Mouse (Mus musculus) kidney, postnatal 0 days (tissue): ENCODE results near the gene Cdh13. TPM values are rescaled to one million over a fixed set of nuclear protein-coding genes. Genes with fewer than 3 reads are reported as not detected.

ENCODE experiments used
- ATAC-seq: fragments of 200-750 bp; cut with Nextera tagmentation; replicated peaks from 2 replicates; pipeline ENCODE4 v1.8.0; 2017; ENCODE audit warnings: low read depth, moderate number of reproducible peaks, moderate TSS enrichment, moderate library complexity; ENCODE audit not compliant: low FRiP score
- DNase-seq: peaks from one replicate; pipeline ENCODE4 v3.0.0-alpha.2; 2016; ENCODE audit warnings: low spot score
- H3K27ac ChIP-seq: fragments of 300-500 bp; sonication (generic); 2 replicates; pipeline ENCODE4 v1.5.1; 2014; ENCODE audit warnings: mild to moderate bottlenecking
- H3K27me3 ChIP-seq: fragments of 300-500 bp; sonication (generic); 2 replicates; pipeline ENCODE4 v1.6.1; 2014; ENCODE audit warnings: low read length, mixed read lengths; ENCODE audit not compliant: insufficient read depth
- H3K36me3 ChIP-seq: fragments of 300-500 bp; sonication (generic); 2 replicates; pipeline ENCODE4 v1.6.1; 2014; ENCODE audit warnings: low read length, mixed read lengths; ENCODE audit not compliant: insufficient read depth
- H3K4me1 ChIP-seq: fragments of 300-500 bp; sonication (generic); replicated peaks from 2 replicates; pipeline ENCODE4 v1.6.1; 2014; ENCODE audit warnings: antibody characterized with exemption, low read length, mixed read lengths; ENCODE audit not compliant: insufficient read depth
- H3K4me2 ChIP-seq: fragments of 300-500 bp; sonication (generic); 2 replicates; pipeline ENCODE4 v1.6.1; 2014; ENCODE audit warnings: mild to moderate bottlenecking, low read length, moderate library complexity, mixed read lengths
- H3K4me3 ChIP-seq: fragments of 300-500 bp; sonication (generic); replicated peaks from 2 replicates; pipeline ENCODE4 v1.5.1; 2014; ENCODE audit warnings: low read depth, low read length
- H3K9ac ChIP-seq: fragments of 300-500 bp; sonication (generic); 2 replicates; pipeline ENCODE4 v1.6.1; 2014; ENCODE audit warnings: low read depth, low read length
- H3K9me3 ChIP-seq: fragments of 300-500 bp; sonication (generic); replicated peaks from 2 replicates; pipeline ENCODE4 v1.6.1; 2016; ENCODE audit warnings: low read length, inconsistent platforms, mixed read lengths
- CTCF ChIP-seq: IDR thresholded peaks from 2 replicates; pipeline ENCODE4 v1.5.1; 2016; ENCODE audit warnings: antibody characterized with exemption, low read depth, mild to moderate bottlenecking, moderate library complexity
- WGBS: fragments of 180-500 bp; shearing (Covaris S2); extraction: QIAGEN DNeasy Blood & Tissue Kit; methylation state at CpG from one replicate; pipeline ENCODE4 v1.1.7; 2014; 5-methylcytosine and 5-hydroxymethylcytosine counted together
- polyA plus RNA-seq: library from polyadenylated mRNA; unstranded; fragments of >200 nt; fragmentation: Nextera tagmentation; extraction: Ambion mirVana; gene quantifications from 2 replicates; pipeline ENCODE4 v1.2.1, GENCODE M21; 2015

Cdh13 gene
- polyA plus RNA-seq, 1 experiment from 2014 or later: 3.9 TPM

GRCm38 (mm10) chr8:118263117-118263516 lies 20.4 kb upstream of the Cdh13 start:
- no peak overlapping the region for H3K27ac ChIP-seq
- no peaks in the 10 kb centered on the region for H3K9me3 ChIP-seq
- H3K4me1 ChIP-seq: no peaks in the 10 kb centered on the region
- TF ChIP-seq CTCF: no peak
- no peak for ATAC-seq
- 64% methylated on average over 4 of the region's 4 CpGs for WGBS
- H3K36me3 ChIP-seq: no peaks in the 10 kb centered on the region
- no peak overlapping the region for H3K9ac ChIP-seq
- no peak overlapping the region for H3K4me2 ChIP-seq
- H3K27me3 ChIP-seq: no peaks in the 10 kb centered on the region
- H3K4me3 ChIP-seq: no peak overlapping the region
- no peak for DNase-seq

GRCm38 (mm10) chr8:118270751-118271402 lies 12.7 kb upstream of the Cdh13 start:
- Histone ChIP-seq H3K4me1 (peaks cover 2% of the 10 kb centered on the region; the same call in 1 of the 2 replicates), H3K27me3 (no peaks in the 10 kb centered on the region), H3K9ac (no peak overlapping the region), H3K36me3 (no peaks in the 10 kb centered on the region), H3K9me3 (no peaks in the 10 kb centered on the region), H3K4me3 (no peak overlapping the region), H3K4me2 (no peak overlapping the region), H3K27ac (no peak overlapping the region)
- no peak for TF ChIP-seq CTCF
- no peak for DNase-seq
- ATAC-seq: no peak
- 35% methylated on average over 7 of the region's 7 CpGs for WGBS

- H3K9ac ChIP-seq: no peak overlapping the region
- no peaks in the 10 kb centered on the region for H3K36me3 ChIP-seq
- no peak overlapping the region for H3K4me3 ChIP-seq
- H3K4me2 ChIP-seq: no peak overlapping the region
- H3K4me1 ChIP-seq: peaks cover 2% of the 10 kb centered on the region; the same call in 1 of the 2 replicates
- no peaks in the 10 kb centered on the region for H3K27me3 ChIP-seq
- WGBS: 71% methylated on average over 1 of the region's 1 CpGs
- DNase-seq (no peak), ATAC-seq (no peak)
- no peaks in the 10 kb centered on the region for H3K9me3 ChIP-seq
- no peak overlapping the region for H3K27ac ChIP-seq
- TF ChIP-seq CTCF: no peak
These were observed 11.0 kb upstream of the Cdh13 start for GRCm38 (mm10) chr8:118272493-118272892.

- H3K9ac ChIP-seq: no peak overlapping the region
- DNase-seq: no peak
- no peak for TF ChIP-seq CTCF
- H3K27me3 ChIP-seq: no peaks in the 10 kb centered on the region
- H3K4me3 ChIP-seq: no peak overlapping the region
- H3K4me2 ChIP-seq: no peak overlapping the region
- peaks cover 2% of the 10 kb centered on the region; the same call in 1 of the 2 replicates for H3K4me1 ChIP-seq
- no peak overlapping the region for H3K27ac ChIP-seq
- no peak for ATAC-seq
- H3K36me3 ChIP-seq: no peaks in the 10 kb centered on the region
- 54% methylated on average over 9 of the region's 9 CpGs for WGBS
- H3K9me3 ChIP-seq: no peaks in the 10 kb centered on the region
These were observed 9.3 kb upstream of the Cdh13 start for GRCm38 (mm10) chr8:118274243-118274642.

GRCm38 (mm10) chr8:118274688-118275087 lies 8.8 kb upstream of the Cdh13 start:
- DNase-seq: peak; percentile 82
- peak; percentile 92 for TF ChIP-seq CTCF
- Histone ChIP-seq H3K9me3 (no peaks in the 10 kb centered on the region), H3K9ac (no peak overlapping the region), H3K4me1 (peaks cover 2% of the 10 kb centered on the region; the same call in 1 of the 2 replicates), H3K4me3 (no peak overlapping the region), H3K36me3 (no peaks in the 10 kb centered on the region), H3K27ac (no peak overlapping the region), H3K4me2 (no peak overlapping the region), H3K27me3 (no peaks in the 10 kb centered on the region)
- WGBS: 9% methylated on average over 4 of the region's 4 CpGs
- ATAC-seq: no peak

GRCm38 (mm10) chr8:118284112-118285029 lies 838 bp downstream of the Cdh13 start:
- TF ChIP-seq CTCF: no peak
- DNase-seq (peak; percentile 56), ATAC-seq (no peak; the same call in 1 of the 2 replicates)
- WGBS: 2% methylated on average over 45 of the region's 46 CpGs
- no peak overlapping the region for H3K27ac ChIP-seq
- no peaks in the 10 kb centered on the region for H3K9me3 ChIP-seq
- peak overlapping the region; percentile 65 for H3K4me2 ChIP-seq
- H3K4me1 ChIP-seq: peaks cover 12% of the 10 kb centered on the region; the same call in 1 of the 2 replicates
- H3K27me3 ChIP-seq: peaks cover 11% of the 10 kb centered on the region
- no peaks in the 10 kb centered on the region for H3K36me3 ChIP-seq
- H3K4me3 ChIP-seq: peak overlapping the region; percentile 33
- H3K9ac ChIP-seq: peak overlapping the region; percentile 50
